Mouse (Mus musculus): ENCODE results near the gene Lpcat2b. TPM values are rescaled to one million over a fixed set of nuclear protein-coding genes. Genes with fewer than 3 reads are reported as not detected.
A peak's percentile ranks its signal among the peaks of the same experiment; 100 is the strongest.

The Lpcat2b gene
- polyA plus RNA-seq, 1 experiment from 2014 or later, result not detected

GRCm38 (mm10) chr5:107437464-107438281 is 6.3 kb downstream of the Lpcat2b start, which contains the start of gene Btbd8:
Btbd8 (plus strand) TSS chr5:107437997.
- DNase-seq (ENCODE audit: low spot score) (peak; percentile 97), ATAC-seq (replicated peaks; ENCODE audit: low FRiP score) (peak; percentile 97)

GRCm38 (mm10) chr5:107438353-107438752 is 7.0 kb downstream of the Lpcat2b start:
- H3K36me3 ChIP-seq (ENCODE audit: control insufficient read depth, insufficient read depth, low read length), result no peaks in the 10 kb centered on the region
- H3K27me3 ChIP-seq (replicated peaks; ENCODE audit: control insufficient read depth, insufficient read depth, low read length), result no peaks in the 10 kb centered on the region
- no peaks in the 10 kb centered on the region for H3K9me3 ChIP-seq (ENCODE audit: control insufficient read depth, low read length)
- peak overlapping the region; percentile 70 for H3K4me2 ChIP-seq
- WGBS, result 22% methylated on average over 7 of the region's 7 CpGs
- H3K27ac ChIP-seq (ENCODE audit: low read depth, low read length), result peak overlapping the region; percentile 60; the same call in 1 of the 2 replicates
- peaks cover 12% of the 10 kb centered on the region for H3K4me1 ChIP-seq (replicated peaks; ENCODE audit: control insufficient read depth, insufficient read depth, low read length)
- peak overlapping the region; percentile 87 for H3K9ac ChIP-seq (ENCODE audit: low read depth, low read length)
- DNase-seq (ENCODE audit: low spot score) (no peak), ATAC-seq (replicated peaks; ENCODE audit: low FRiP score) (peak; percentile 2; the same call in 1 of the 2 replicates)
- H3K4me3 ChIP-seq (ENCODE audit: low read depth, low read length), result peak overlapping the region; percentile 72

More at GRCm38 (mm10) chr5:107437464-107438281, 6.3 kb downstream of the Lpcat2b start, which contains the start of gene Btbd8:
- Histone ChIP-seq H3K27me3 (replicated peaks; ENCODE audit: control insufficient read depth, insufficient read depth, low read length) (0 out of 2 replicates have a peak, but pooled peaks cover 1% of the 10 kb centered on the region), H3K9me3 (ENCODE audit: control insufficient read depth, low read length) (no peaks in the 10 kb centered on the region), H3K4me3 (ENCODE audit: low read depth, low read length) (peak within 1 kb of the TSS; percentile 72), H3K4me2 (peak within 1 kb of the TSS; percentile 70), H3K4me1 (replicated peaks; ENCODE audit: control insufficient read depth, insufficient read depth, low read length) (peaks cover 12% of the 10 kb centered on the region), H3K27ac (ENCODE audit: low read depth, low read length) (peak within 1 kb of the TSS; percentile 60), H3K36me3 (ENCODE audit: control insufficient read depth, insufficient read depth, low read length) (no peaks in the 10 kb centered on the region), H3K9ac (ENCODE audit: low read depth, low read length) (peak within 1 kb of the TSS; percentile 87)
- under 1% methylated on average over 50 of the region's 51 CpGs for WGBS

- Histone ChIP-seq H3K9me3 (ENCODE audit: control insufficient read depth, low read length) (no peaks in the 10 kb centered on the region), H3K9ac (ENCODE audit: low read depth, low read length) (no peak overlapping the region), H3K36me3 (ENCODE audit: control insufficient read depth, insufficient read depth, low read length) (no peaks in the 10 kb centered on the region), H3K4me3 (ENCODE audit: low read depth, low read length) (no peak overlapping the region), H3K4me2 (no peak overlapping the region), H3K4me1 (replicated peaks; ENCODE audit: control insufficient read depth, insufficient read depth, low read length) (peaks cover 12% of the 10 kb centered on the region), H3K27me3 (replicated peaks; ENCODE audit: control insufficient read depth, insufficient read depth, low read length) (no peaks in the 10 kb centered on the region), H3K27ac (ENCODE audit: low read depth, low read length) (no peak overlapping the region)
- ATAC-seq (replicated peaks; ENCODE audit: low FRiP score) (no peak), DNase-seq (ENCODE audit: low spot score) (no peak)
- 75% methylated on average over 5 of the region's 5 CpGs for WGBS
These were observed 10.5 kb downstream of the Lpcat2b start for GRCm38 (mm10) chr5:107441881-107442280.

GRCm38 (mm10) chr5:107444251-107444650 is 12.9 kb downstream of the Lpcat2b start:
- no peak for ATAC-seq (replicated peaks; ENCODE audit: low FRiP score)
- 89% methylated on average over 4 of the region's 4 CpGs for WGBS
- H3K4me1 ChIP-seq (replicated peaks; ENCODE audit: control insufficient read depth, insufficient read depth, low read length), result no peaks in the 10 kb centered on the region
- no peaks in the 10 kb centered on the region for H3K36me3 ChIP-seq (ENCODE audit: control insufficient read depth, insufficient read depth, low read length)
- H3K27ac ChIP-seq (ENCODE audit: low read depth, low read length), result no peak overlapping the region
- no peak for DNase-seq (ENCODE audit: low spot score)
- H3K9me3 ChIP-seq (ENCODE audit: control insufficient read depth, low read length), result no peaks in the 10 kb centered on the region
- no peak overlapping the region for H3K9ac ChIP-seq (ENCODE audit: low read depth, low read length)
- H3K4me2 ChIP-seq, result no peak overlapping the region
- H3K4me3 ChIP-seq (ENCODE audit: low read depth, low read length), result no peak overlapping the region
- H3K27me3 ChIP-seq (replicated peaks; ENCODE audit: control insufficient read depth, insufficient read depth, low read length), result no peaks in the 10 kb centered on the region

- Histone ChIP-seq H3K9ac (ENCODE audit: low read depth, low read length) (no peak overlapping the region), H3K36me3 (ENCODE audit: control insufficient read depth, insufficient read depth, low read length) (no peaks in the 10 kb centered on the region), H3K27ac (ENCODE audit: low read depth, low read length) (no peak overlapping the region), H3K4me1 (replicated peaks; ENCODE audit: control insufficient read depth, insufficient read depth, low read length) (no peaks in the 10 kb centered on the region), H3K27me3 (replicated peaks; ENCODE audit: control insufficient read depth, insufficient read depth, low read length) (no peaks in the 10 kb centered on the region), H3K4me3 (ENCODE audit: low read depth, low read length) (no peak overlapping the region), H3K4me2 (no peak overlapping the region), H3K9me3 (ENCODE audit: control insufficient read depth, low read length) (no peaks in the 10 kb centered on the region)
- WGBS, result 77% methylated on average over 4 of the region's 4 CpGs
- ATAC-seq (replicated peaks; ENCODE audit: low FRiP score) (no peak), DNase-seq (ENCODE audit: low spot score) (no peak)
These were observed 16.6 kb downstream of the Lpcat2b start for GRCm38 (mm10) chr5:107447977-107448376.

GRCm38 (mm10) chr5:107448784-107449183 is 17.4 kb downstream of the Lpcat2b start:
- H3K4me3 ChIP-seq (ENCODE audit: low read depth, low read length), result no peak overlapping the region
- no peak overlapping the region for H3K4me2 ChIP-seq
- H3K9ac ChIP-seq (ENCODE audit: low read depth, low read length), result no peak overlapping the region
- no peak overlapping the region for H3K27ac ChIP-seq (ENCODE audit: low read depth, low read length)
- H3K27me3 ChIP-seq (replicated peaks; ENCODE audit: control insufficient read depth, insufficient read depth, low read length), result no peaks in the 10 kb centered on the region
- 82% methylated on average over 4 of the region's 4 CpGs for WGBS
- no peaks in the 10 kb centered on the region for H3K36me3 ChIP-seq (ENCODE audit: control insufficient read depth, insufficient read depth, low read length)
- no peaks in the 10 kb centered on the region for H3K4me1 ChIP-seq (replicated peaks; ENCODE audit: control insufficient read depth, insufficient read depth, low read length)
- DNase-seq (ENCODE audit: low spot score), result no peak
- no peak for ATAC-seq (replicated peaks; ENCODE audit: low FRiP score)
- no peaks in the 10 kb centered on the region for H3K9me3 ChIP-seq (ENCODE audit: control insufficient read depth, low read length)

- DNase-seq (ENCODE audit: low spot score), result no peak
- Histone ChIP-seq H3K4me3 (ENCODE audit: low read depth, low read length) (no peak overlapping the region), H3K27me3 (replicated peaks; ENCODE audit: control insufficient read depth, insufficient read depth, low read length) (no peaks in the 10 kb centered on the region), H3K9ac (ENCODE audit: low read depth, low read length) (no peak overlapping the region), H3K27ac (ENCODE audit: low read depth, low read length) (no peak overlapping the region), H3K36me3 (ENCODE audit: control insufficient read depth, insufficient read depth, low read length) (no peaks in the 10 kb centered on the region), H3K9me3 (ENCODE audit: control insufficient read depth, low read length) (no peaks in the 10 kb centered on the region), H3K4me1 (replicated peaks; ENCODE audit: control insufficient read depth, insufficient read depth, low read length) (no peaks in the 10 kb centered on the region), H3K4me2 (no peak overlapping the region)
- 89% methylated on average over 5 of the region's 5 CpGs for WGBS
- ATAC-seq (replicated peaks; ENCODE audit: low FRiP score), result no peak
These were observed 18.3 kb downstream of the Lpcat2b start for GRCm38 (mm10) chr5:107449620-107450019.

- Histone ChIP-seq H3K27ac (ENCODE audit: low read depth, low read length) (no peak overlapping the region), H3K9me3 (ENCODE audit: control insufficient read depth, low read length) (no peaks in the 10 kb centered on the region), H3K9ac (ENCODE audit: low read depth, low read length) (no peak overlapping the region), H3K36me3 (ENCODE audit: control insufficient read depth, insufficient read depth, low read length) (no peaks in the 10 kb centered on the region), H3K4me3 (ENCODE audit: low read depth, low read length) (no peak overlapping the region), H3K4me1 (replicated peaks; ENCODE audit: control insufficient read depth, insufficient read depth, low read length) (no peaks in the 10 kb centered on the region), H3K27me3 (replicated peaks; ENCODE audit: control insufficient read depth, insufficient read depth, low read length) (no peaks in the 10 kb centered on the region), H3K4me2 (no peak overlapping the region)
- 91% methylated on average over 5 of the region's 5 CpGs for WGBS
- DNase-seq (ENCODE audit: low spot score) (no peak), ATAC-seq (replicated peaks; ENCODE audit: low FRiP score) (no peak)
These were observed 18.9 kb downstream of the Lpcat2b start for GRCm38 (mm10) chr5:107450299-107450698.

All from liver, embryonic 11.5 days (tissue).